ENCODE assay signal across 8 mouse cellular contexts in genomic region chr16:30063121-30063881, GRCm38 (mm10). TPM values are rescaled to one million over a fixed set of nuclear protein-coding genes. Genes with fewer than 3 reads are reported as not detected.
DNase-seq lines count a peak whose midpoint lies in the region; ATAC-seq and TF ChIP-seq lines count a peak whose summit lies in the region.

No protein-coding gene starts in this region.

- peak overlapping the region; percentile 85 for H3K9ac ChIP-seq in hindbrain, embryonic 16.5 days (ENCODE audit: low read depth, low read length)
- H3K9ac ChIP-seq in limb, embryonic 11.5 days (ENCODE audit: low read length) = peak overlapping the region; percentile 90
- peak overlapping the region; percentile 51 for H3K9ac ChIP-seq in midbrain, embryonic 16.5 days (ENCODE audit: low read depth, low read length)

- H3K27me3 ChIP-seq in cerebellum, adult 2 months (ENCODE audit: control insufficient read depth, insufficient read depth, low read length) = peaks cover 9% of the 10 kb centered on the region; the same call in 1 of the 2 replicates
- H3K27me3 ChIP-seq in hindbrain, embryonic 16.5 days (replicated peaks; ENCODE audit: control insufficient read depth, insufficient read depth, low read length) = peaks cover 29% of the 10 kb centered on the region
- H3K27me3 ChIP-seq in limb, embryonic 11.5 days (ENCODE audit: control insufficient read depth, insufficient read depth, low read length) = no peaks in the 10 kb centered on the region
- peaks cover 30% of the 10 kb centered on the region for H3K27me3 ChIP-seq in midbrain, embryonic 16.5 days (ENCODE audit: control insufficient read depth, insufficient read depth, low read depth, low read length)
- peaks cover 5% of the 10 kb centered on the region for H3K27me3 ChIP-seq in testis, adult 2 months (ENCODE audit: control insufficient read depth, insufficient read depth, low read length)

- under 1% methylated on average over 80 of the region's 82 CpGs for WGBS in cerebellum, adult 2 months
- under 1% methylated on average over 65 of the region's 82 CpGs for WGBS in hindbrain, embryonic 16.5 days
- 0% methylated on average over 46 of the region's 82 CpGs for WGBS in limb, embryonic 11.5 days
- WGBS in midbrain, embryonic 16.5 days = under 1% methylated on average over 59 of the region's 82 CpGs

- no peak overlapping the region for H3K27ac ChIP-seq in cerebellum, adult 2 months (ENCODE audit: insufficient read depth, low read length)
- peak overlapping the region; percentile 88 for H3K27ac ChIP-seq in hindbrain, embryonic 16.5 days (ENCODE audit: low read depth, low read length)
- H3K27ac ChIP-seq in limb, embryonic 11.5 days (replicated peaks; ENCODE audit: low read depth, low read length) = peak overlapping the region; percentile 97
- peak overlapping the region; percentile 74 for H3K27ac ChIP-seq in midbrain, embryonic 16.5 days (ENCODE audit: low read length)
- peak overlapping the region; percentile 40 for H3K27ac ChIP-seq in testis, adult 2 months (ENCODE audit: control insufficient read depth, insufficient read depth, low read depth, low read length)

- ATAC-seq in hindbrain, embryonic 16.5 days = peak; percentile 38
- peak; percentile 15; the same call in 1 of the 2 replicates for ATAC-seq in limb, embryonic 11.5 days (ENCODE audit: insufficient number of reproducible peaks, low FRiP score, low TSS enrichment, low read depth)
- ATAC-seq in midbrain, embryonic 16.5 days = peak; percentile 44

- no peaks in the 10 kb centered on the region for H3K36me3 ChIP-seq in hindbrain, embryonic 16.5 days (ENCODE audit: control insufficient read depth, insufficient read depth, low read length)
- H3K36me3 ChIP-seq in limb, embryonic 11.5 days (ENCODE audit: control insufficient read depth, insufficient read depth, low read length) = no peaks in the 10 kb centered on the region
- H3K36me3 ChIP-seq in midbrain, embryonic 16.5 days (ENCODE audit: control insufficient read depth, insufficient read depth, low read length) = no peaks in the 10 kb centered on the region
- H3K36me3 ChIP-seq in testis, adult 2 months (ENCODE audit: control insufficient read depth, insufficient read depth, low read length) = no peaks in the 10 kb centered on the region

- H3K4me2 ChIP-seq in hindbrain, embryonic 16.5 days (ENCODE audit: low read length) = peak overlapping the region; percentile 98
- H3K4me2 ChIP-seq in limb, embryonic 11.5 days (ENCODE audit: low read depth, severe bottlenecking) = peak overlapping the region; percentile 94
- H3K4me2 ChIP-seq in midbrain, embryonic 16.5 days (ENCODE audit: low read length) = peak overlapping the region; percentile 95

- no peaks in the 10 kb centered on the region for H3K9me3 ChIP-seq in hindbrain, embryonic 16.5 days (ENCODE audit: control insufficient read depth, low read length)
- no peaks in the 10 kb centered on the region for H3K9me3 ChIP-seq in limb, embryonic 11.5 days (ENCODE audit: control insufficient read depth, low read length)
- H3K9me3 ChIP-seq in midbrain, embryonic 16.5 days (replicated peaks; ENCODE audit: control insufficient read depth, low read length, poor library complexity, severe bottlenecking) = no peaks in the 10 kb centered on the region

- no peak for TF ChIP-seq CTCF in cerebellum, adult 2 months (IDR thresholded peaks at IDR 0.05; ENCODE audit: borderline replicate concordance, insufficient read depth, low read depth, low read length)
- no peak for TF ChIP-seq CTCF in testis, adult 2 months (IDR thresholded peaks at IDR 0.05; ENCODE audit: control insufficient read depth, insufficient read depth, insufficient replicate concordance, low read depth, low read length)

- DNase-seq in heart, adult 18-20 months = peak; percentile 82 to 83
- DNase-seq in heart, adult 11 months = no peak
- peak; percentile 36 to 49 for DNase-seq in cerebellum, adult 2 months
- peak; percentile 56 to 60 for DNase-seq in frontal cortex, postnatal 36 days (ENCODE audit: low spot score in 2 of 2)
- peak; percentile 87 for DNase-seq in limb, embryonic 11.5 days (ENCODE audit: low spot score)

- peak overlapping the region; percentile 57 for H3K4me3 ChIP-seq in cerebellum, adult 2 months (replicated peaks; ENCODE audit: insufficient read depth, low read depth, low read length)
- H3K4me3 ChIP-seq in hindbrain, embryonic 16.5 days (ENCODE audit: low read length) = peak overlapping the region; percentile 71
- H3K4me3 ChIP-seq in limb, embryonic 11.5 days (ENCODE audit: low read depth, low read length) = peak overlapping the region; percentile 79
- H3K4me3 ChIP-seq in midbrain, embryonic 16.5 days (ENCODE audit: low read depth, low read length) = peak overlapping the region; percentile 55
- peak overlapping the region; percentile 84 for H3K4me3 ChIP-seq in testis, adult 2 months (ENCODE audit: control insufficient read depth, low read depth, low read length)

- no peaks in the 10 kb centered on the region for H3K4me1 ChIP-seq in cerebellum, adult 2 months (ENCODE audit: control insufficient read depth, insufficient read depth, low read length)
- H3K4me1 ChIP-seq in hindbrain, embryonic 16.5 days (ENCODE audit: control insufficient read depth, insufficient read depth, low read depth, low read length) = peaks cover 35% of the 10 kb centered on the region
- peaks cover 44% of the 10 kb centered on the region for H3K4me1 ChIP-seq in limb, embryonic 11.5 days (ENCODE audit: control insufficient read depth, insufficient read depth, low read length)
- peaks cover 26% of the 10 kb centered on the region for H3K4me1 ChIP-seq in midbrain, embryonic 16.5 days (ENCODE audit: control insufficient read depth, insufficient read depth, low read length)
- H3K4me1 ChIP-seq in testis, adult 2 months (ENCODE audit: control insufficient read depth, insufficient read depth, low read length) = peaks cover 53% of the 10 kb centered on the region

- TF ChIP-seq POLR2A in cerebellum, adult 2 months (IDR thresholded peaks at IDR 0.05; ENCODE audit: borderline replicate concordance, insufficient read depth, low read length) = no peak
- no peak; the same call in 1 of the 2 replicates for TF ChIP-seq POLR2A in testis, adult 2 months (IDR thresholded peaks at IDR 0.05; ENCODE audit: control insufficient read depth, low read depth, low read length)

RNA-seq across cellular contexts. Expression of gene Hes1, which starts 0.9 kb away (rescaled TPM):
- 10 to 100 TPM; 14.8 to 18.7 TPM for total RNA-seq in heart, adult 18-20 months (2021)
- 22.4 and 24.5 TPM in 2 replicates for polyA plus RNA-seq in cerebellum, adult 2 months (2012; rRNA removed)
- polyA plus RNA-seq in hindbrain, embryonic 16.5 days (2015; fragmentation: Nextera tagmentation; extraction: Ambion mirVana) = 8.4 and 8.5 TPM in 2 replicates
- polyA plus RNA-seq in limb, embryonic 11.5 days (2014; fragmentation: Nextera tagmentation; extraction: Ambion mirVana) = 71.0 and 71.8 TPM in 2 replicates
- 7.6 and 9.4 TPM in 2 replicates for polyA plus RNA-seq in midbrain, embryonic 16.5 days (2015; fragmentation: Nextera tagmentation; extraction: Ambion mirVana)
- 9.7 and 12.4 TPM in 2 replicates for polyA plus RNA-seq in testis, adult 2 months (2012; rRNA removed)
